Mouse (Mus musculus): ENCODE data around the gene Cldn9.

- TF ChIP-seq EP300 (IDR thresholded peaks at IDR 0.05; ENCODE audit: insufficient read depth, low read depth, low read length) (no peak), CTCF (IDR thresholded peaks at IDR 0.05; ENCODE audit: low read depth, low read length) (no peak), POLR2A (IDR thresholded peaks at IDR 0.05; ENCODE audit: insufficient read depth, low read length) (no peak)
Measured at GRCm38 (mm10) chr17:23675127-23675526, 8.7 kb downstream of the Cldn9 start.

Measured in ES-Bruce4 (cell line).